Mouse (Mus musculus) left cerebral cortex, adult 11 months (tissue): ENCODE data around the gene Lair1.
"Not testable (repeated sequence)": the region's sequence is repeated elsewhere in the genome, so short reads cannot be mapped to it uniquely, and the experiment has no call there.

Source experiments
- DNase-seq: peaks from one replicate; pipeline ENCODE4 v3.0.0; 2022; ENCODE audit warnings: low spot score

Gene Lair1

GRCm38 (mm10) chr7:4063013-4063412 lies at the start of gene Lair1:
Gene Lair1, minus strand, starts transcription at chr7:4063204.
- DNase-seq = no peak

GRCm38 (mm10) chr7:4111766-4112165 lies 48.8 kb upstream of the Lair1 start:
- DNase-seq = no peak

- no peak for DNase-seq
Measured at GRCm38 (mm10) chr7:4103411-4103810, 40.4 kb upstream of the Lair1 start.

DNA sequence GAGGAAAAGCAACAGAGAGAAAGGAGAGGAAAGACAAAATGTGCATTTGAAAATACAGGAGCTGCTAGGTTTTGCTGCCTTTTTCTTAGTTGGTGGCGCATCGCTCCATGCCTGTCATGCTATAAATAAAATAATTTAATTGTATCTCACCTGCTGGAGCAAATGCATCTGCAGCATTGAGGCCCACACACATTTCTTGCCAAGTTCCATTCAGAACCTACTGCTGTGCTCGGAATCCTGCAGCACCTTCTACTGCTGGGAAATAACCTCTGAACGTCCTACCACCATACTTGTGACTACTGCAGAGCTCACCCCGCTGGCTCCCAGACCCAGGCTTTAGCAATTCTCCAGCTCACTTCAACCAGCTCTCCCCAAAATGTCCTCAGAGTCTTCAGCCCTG lies 38.1 kb upstream of the Lair1 start:
- no peak for DNase-seq

- DNase-seq = no peak
Measured at GRCm38 (mm10) chr7:4098832-4099231, 35.8 kb upstream of the Lair1 start.

DNA sequence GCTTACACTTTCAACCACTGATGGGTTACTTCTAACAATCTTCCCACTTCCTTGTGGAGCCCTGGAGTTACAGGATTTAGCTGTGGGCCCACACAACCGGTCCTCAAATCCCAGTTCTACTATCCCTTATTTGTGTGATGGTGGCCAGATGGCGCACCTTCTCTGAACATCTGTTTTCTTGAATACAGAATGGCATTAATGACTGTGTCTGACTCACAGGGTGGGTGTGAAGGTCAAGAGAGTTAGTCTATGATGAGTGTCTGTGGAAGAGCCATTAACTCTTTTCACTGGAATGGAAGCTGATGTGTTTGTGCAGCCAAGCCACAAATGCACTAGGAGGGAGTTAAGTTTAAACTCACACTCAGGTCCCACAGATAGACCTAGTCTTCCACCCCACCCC lies 35.3 kb upstream of the Lair1 start:
- DNase-seq = no peak

DNA sequence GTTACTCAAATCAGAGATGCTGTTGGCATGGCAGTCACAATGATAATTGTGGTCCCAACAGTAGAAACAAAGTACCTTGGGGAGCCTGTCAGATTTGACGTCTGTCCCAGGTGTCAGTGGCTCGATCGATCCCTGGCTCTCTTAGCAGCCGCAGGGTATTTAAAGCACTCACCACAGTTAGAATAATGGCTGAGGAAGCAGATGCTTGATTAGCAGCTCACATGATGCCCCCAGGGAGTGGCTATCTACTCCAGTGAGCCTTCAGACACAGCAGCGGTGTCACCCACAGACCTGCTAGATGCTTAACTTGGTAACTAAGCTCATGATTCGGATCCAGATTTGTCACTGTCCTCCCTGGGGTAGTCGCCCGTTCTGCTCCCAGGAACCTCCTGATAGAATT lies 28.2 kb upstream of the Lair1 start:
- DNase-seq = no peak

DNA sequence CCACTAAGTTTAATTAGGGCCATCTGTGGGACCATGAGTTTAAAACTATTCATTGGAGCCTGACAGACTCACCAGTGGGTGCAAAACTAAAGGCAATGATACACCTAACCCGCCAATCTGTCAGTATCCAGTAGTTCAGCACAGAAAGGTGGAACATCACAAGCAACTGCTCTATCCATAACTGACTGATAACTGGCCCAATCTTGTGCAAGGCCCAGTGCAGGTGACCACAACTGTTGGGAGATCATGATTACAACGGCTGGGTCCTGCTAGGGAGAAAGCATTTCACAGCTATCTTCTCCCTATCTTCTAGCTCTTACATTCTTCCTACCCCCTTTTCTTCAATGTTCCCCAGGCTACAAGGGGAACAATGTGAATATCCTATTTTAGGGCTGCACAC lies 25.7 kb upstream of the Lair1 start:
- DNase-seq = no peak

DNA sequence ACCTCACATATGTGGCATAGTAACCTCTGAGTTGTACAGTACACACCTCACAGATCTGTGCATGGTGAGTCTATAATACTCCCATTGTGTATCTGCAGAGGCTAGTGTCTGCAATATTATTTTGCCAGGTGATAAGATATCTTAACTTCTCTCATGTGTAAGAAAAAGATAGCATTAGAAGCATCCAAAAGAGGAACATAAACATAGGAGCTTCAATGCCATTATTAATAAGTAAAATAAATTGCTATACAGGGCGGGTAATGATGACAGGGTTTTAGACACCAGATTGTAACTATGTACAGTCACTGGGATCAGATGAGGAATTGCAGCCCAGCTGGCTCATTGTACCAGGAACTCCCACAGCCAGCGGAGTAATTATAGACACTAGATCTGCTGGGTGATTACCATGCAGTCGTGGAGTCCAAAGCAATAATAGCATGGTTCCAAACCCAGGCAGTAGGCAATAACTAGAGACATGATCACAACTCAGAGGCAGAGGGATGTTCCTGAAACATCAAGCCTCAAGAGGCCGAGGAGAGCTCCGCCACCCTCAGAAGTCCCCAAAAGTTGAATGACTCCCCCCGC lies 25.0 kb upstream of the Lair1 start:
- no peak for DNase-seq

GRCm38 (mm10) chr7:4087238-4087895 lies 24.4 kb upstream of the Lair1 start:
- DNase-seq = no peak

DNA sequence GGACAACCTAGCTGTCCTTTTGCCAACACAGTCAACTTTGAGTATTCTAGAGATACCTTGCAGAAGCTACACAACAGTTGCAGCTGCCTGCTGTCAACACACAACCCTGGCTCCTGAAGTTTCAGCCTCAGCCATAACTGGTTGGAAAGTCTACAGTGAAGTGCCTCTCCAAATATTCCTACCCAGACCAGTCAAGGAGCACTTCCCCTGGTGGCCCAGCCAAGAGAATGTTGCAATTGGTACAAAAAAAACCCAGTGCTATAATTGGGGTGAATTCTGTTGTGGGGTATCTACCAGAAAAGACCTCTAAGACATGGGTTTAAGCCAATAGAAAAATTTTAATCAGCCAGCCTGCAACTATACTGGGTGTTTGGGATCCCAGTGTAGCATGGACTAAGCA lies 22.6 kb upstream of the Lair1 start:
- no peak for DNase-seq

GRCm38 (mm10) chr7:4084161-4084560 lies 21.2 kb upstream of the Lair1 start:
- DNase-seq = no peak

- DNase-seq = no peak
Measured at GRCm38 (mm10) chr7:4082804-4083203, 19.8 kb upstream of the Lair1 start.

DNA sequence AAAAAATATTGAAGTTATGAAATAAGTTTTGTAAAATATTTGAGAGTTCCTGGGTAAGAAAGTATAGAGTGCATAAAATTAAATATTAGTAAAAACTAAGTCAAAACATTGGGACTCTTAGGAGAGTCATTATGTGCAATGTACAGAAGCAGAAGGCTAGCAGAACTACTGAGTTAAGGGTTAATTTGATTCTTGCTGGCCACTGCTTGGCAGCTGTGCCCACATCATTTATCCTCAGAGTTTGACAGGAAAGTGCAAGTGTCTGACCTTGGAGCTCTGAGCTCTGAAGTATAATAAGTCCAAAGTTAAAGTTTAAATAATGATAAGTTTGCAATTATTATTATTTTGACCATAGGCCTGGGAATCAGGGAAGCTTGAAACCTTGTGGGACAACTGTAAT lies 18.7 kb upstream of the Lair1 start:
- no peak for DNase-seq

DNA sequence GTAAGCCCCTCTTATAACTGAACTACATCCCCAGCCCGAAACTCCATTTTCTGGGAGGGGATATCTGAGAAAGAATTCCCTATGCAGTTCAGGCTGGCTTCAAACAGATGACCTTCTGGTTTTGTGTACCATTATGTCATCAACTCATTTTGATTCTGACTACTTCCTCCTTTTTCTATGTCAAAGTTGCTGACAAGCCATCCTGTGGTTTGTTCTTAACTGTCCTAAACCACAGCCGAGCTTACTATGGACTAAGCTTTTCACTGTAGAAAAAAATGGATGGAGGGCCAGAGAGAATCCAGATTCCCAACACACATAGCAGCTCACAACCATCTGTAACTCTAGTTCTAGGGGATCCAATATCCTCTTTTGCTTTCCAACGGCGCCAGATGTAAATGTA lies 17.5 kb upstream of the Lair1 start:
- DNase-seq = no peak

GRCm38 (mm10) chr7:4079511-4079910 lies 16.5 kb upstream of the Lair1 start:
- no peak for DNase-seq

GRCm38 (mm10) chr7:4073144-4073543 lies 10.1 kb upstream of the Lair1 start:
- DNase-seq = no peak

DNA sequence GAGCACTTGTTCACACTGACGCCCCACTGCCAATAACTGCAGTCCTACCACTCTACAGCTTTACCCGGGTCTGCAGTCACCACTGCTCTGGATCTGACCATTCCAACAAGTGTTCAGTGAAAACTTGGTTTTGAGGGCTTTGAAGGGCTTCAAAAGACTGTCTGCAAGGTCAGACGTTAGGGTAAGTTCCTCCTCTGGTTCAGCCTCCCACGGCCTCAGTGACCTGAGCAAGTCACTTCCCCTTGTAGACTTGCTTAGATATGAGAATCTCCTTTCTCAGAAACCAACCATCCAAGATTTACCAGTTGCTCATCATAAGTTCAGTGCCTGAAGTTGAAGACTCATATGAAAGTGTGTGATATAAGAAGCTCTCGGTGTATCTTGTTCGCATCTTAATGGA lies 8.1 kb upstream of the Lair1 start:
- no peak for DNase-seq

- no peak for DNase-seq
Measured at GRCm38 (mm10) chr7:4063714-4064425, 866 bp upstream of the Lair1 start.

- not testable (repeated sequence) for DNase-seq
Measured at GRCm38 (mm10) chr7:4060602-4061188, 2.3 kb downstream of the Lair1 start.

DNA sequence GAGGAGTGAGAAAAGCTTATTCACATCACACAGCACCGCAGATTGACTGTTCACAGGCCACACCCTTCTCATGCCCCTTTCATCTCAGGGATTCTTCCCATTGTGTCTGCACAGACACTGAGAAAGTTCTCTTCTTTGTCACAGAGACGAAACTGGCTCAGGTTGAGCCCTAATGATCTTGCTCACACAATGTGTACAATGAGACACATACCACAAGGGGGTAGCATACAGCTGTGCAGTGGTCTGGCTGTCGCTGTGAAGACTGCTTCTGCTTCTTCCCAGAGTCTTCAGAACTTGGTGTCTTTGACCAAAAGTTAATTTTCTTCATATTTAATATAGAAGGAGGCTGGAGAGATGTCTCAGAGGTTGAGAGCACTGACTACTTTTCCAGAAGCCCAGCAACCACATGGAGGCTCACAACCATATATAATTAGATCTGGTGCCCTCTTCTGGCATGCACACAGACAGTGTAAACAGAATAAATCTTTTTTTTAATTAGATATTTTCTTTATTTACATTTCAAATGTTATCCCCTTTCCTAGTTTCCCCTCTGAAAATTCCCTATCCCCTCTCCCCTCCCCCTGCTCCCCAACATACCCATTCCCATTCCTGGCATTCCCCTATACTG lies 36.1 kb downstream of the Lair1 start:
- peak; percentile 17 for DNase-seq

GRCm38 (mm10) chr7:4004636-4005035 lies 58.4 kb downstream of the Lair1 start:
- DNase-seq = not testable (repeated sequence)

- not testable (repeated sequence) for DNase-seq
Measured at GRCm38 (mm10) chr7:4003996-4004395, 59.0 kb downstream of the Lair1 start.
